Mouse (Mus musculus): ENCODE results near the gene Nup188. TPM values are rescaled to one million over a fixed set of nuclear protein-coding genes. Genes with fewer than 3 reads are reported as not detected.

Gene Nup188
- total RNA-seq, 2 experiments from 2014 or later: 8.4 to 9.9 TPM

DNA sequence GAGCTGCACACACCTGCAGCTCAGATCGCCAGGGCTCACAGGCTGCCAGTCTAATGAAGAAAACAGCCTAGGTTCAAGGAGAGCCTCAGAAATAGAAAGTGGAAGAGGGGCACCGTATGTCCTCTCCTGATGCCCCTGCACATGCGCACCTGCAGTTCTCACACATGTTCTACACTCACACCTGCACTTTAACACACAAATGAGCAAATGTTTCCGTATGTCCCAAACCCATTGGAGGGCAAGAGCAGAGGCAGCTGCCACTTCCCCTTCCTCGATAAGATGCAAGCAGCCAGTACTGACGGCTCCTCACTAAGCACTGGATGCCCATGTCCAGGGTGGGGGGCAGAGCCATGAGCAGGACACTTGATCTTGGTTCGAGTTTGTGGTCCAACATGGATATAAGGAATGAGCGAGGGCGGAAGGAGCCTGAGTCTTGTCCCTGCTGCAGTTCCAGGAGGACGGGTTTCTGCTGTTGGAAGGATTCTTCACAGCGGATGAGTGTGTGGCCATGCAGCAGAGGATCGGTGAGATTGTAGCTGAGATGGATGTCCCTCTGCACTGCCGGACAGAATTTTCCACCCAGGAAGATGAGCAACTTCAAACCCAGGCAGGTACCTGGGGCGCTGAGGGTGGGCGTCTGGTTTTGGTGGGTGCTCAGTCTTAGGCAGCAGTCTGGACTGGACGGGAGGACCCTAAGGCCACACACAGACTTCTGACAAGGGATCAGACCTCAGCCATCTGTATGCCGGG, 16.8 kb upstream of the Nup188 start:
- H3K4me3 ChIP-seq: peak overlapping the region; percentile 5
- intact Hi-C loops (cut with DNase I): no loop called here
- DNase-seq: no peak
- peak overlapping the region; percentile 86 for H3K27ac ChIP-seq
- no peak for TF ChIP-seq CTCF (IDR thresholded peaks at IDR 0.05)

DNA sequence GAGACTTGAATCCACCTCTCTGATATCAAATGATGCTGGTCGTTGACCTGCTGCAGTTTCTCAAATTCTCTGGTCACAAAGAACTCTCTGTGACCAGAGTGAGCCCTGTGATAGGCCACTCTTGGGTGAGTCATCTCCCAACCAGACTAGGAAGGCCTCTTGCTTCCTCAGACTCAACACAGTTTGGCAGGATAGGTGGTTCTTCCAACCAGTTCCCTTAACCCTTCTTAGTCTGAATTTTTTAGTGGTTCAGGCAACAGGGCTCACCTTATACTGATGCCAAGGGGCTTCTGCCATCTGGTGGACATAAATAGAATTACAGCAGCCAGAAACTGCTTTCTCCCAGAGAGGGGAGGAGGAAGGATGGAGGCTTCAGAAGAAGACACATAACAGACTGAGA, 16.1 kb upstream of the Nup188 start:
- Histone ChIP-seq H3K27ac (peak overlapping the region; percentile 86), H3K4me3 (no peak overlapping the region; the same call in 1 of the 2 replicates)
- TF ChIP-seq CTCF (IDR thresholded peaks at IDR 0.05): peak; percentile 99
- peak; percentile 67 for DNase-seq
- intact Hi-C loops (cut with DNase I): loop anchor here (1.0 kb wide), 2 partner anchors 92 to 146 kb away; partner anchors contain the start of genes Spout1 and Zer1

DNA sequence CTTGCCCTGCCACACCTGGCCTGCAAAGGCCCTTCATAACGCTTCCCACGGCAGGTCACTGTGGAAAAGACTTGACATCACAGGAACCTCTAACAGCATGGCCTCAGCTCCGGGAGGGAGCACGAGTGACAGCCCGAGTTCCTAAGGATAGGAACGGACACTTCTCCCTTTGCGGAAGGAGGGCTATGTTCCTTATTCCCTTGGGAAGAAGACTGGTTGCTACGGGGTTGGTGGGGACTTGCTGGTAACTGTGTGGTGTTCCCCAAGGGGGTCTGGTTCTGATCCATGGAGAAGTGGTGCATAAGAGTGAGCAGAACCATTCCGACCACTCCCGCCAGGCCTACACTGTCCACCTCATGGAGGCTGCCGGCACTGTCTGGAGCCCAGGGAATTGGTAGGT, 5.5 kb upstream of the Nup188 start, which contains the start of gene Gm28038:
Gene Gm28038, plus strand, starts transcription at position 301 of the 400 bp plus-strand sequence.
- intact Hi-C loops (cut with DNase I): no loop called here
- H3K27ac ChIP-seq: no peak within 1 kb of the TSS
- no peak for TF ChIP-seq CTCF (IDR thresholded peaks at IDR 0.05)
- H3K4me3 ChIP-seq: no peak within 1 kb of the TSS
- DNase-seq: no peak

DNA sequence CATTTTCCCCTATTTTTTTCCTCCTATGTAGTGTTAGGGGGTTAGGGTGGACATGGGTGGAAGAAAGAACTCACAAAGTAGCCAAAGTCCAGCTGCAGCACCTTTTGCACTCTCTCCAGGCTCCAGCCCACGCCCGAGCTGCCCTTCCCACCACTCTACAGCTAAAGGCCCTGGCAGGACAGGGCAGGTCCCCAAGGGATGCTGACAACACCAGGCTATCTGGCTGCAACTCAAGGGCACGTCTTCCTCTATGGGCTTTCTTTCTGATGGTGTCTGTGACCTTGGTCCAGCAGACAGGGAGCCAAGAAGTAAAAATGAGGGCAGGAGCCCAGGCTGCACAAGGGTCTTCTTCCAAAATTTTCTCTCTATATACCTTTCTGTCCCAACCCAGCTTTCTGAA, 4.5 kb upstream of the Nup188 start:
- Histone ChIP-seq H3K27ac (no peak overlapping the region), H3K4me3 (no peak overlapping the region)
- intact Hi-C loops (cut with DNase I): no loop called here
- no peak for TF ChIP-seq CTCF (IDR thresholded peaks at IDR 0.05)
- no peak for DNase-seq

DNA sequence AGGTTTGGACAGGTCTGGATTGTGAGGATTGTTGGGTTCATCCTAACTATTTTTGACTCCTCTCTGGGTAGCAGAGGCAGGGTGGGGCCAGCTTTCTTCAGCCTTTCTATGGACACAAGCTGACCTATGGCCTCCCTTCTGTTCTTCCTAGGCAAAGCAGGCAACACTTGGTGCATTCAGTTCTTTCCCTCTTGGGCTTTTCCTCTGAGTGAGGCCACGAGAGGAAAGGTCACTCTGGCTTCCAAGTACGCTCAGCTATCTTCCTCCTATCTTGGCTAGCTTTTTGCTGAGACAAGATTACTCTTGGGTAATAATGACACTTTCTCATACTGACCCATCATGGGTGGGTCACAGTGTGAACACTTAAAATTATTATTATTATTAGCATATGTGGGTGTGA, 3.0 kb upstream of the Nup188 start:
- intact Hi-C loops (cut with DNase I): no loop called here
- no peak overlapping the region for H3K27ac ChIP-seq
- no peak for TF ChIP-seq CTCF (IDR thresholded peaks at IDR 0.05)
- DNase-seq: no peak
- no peak overlapping the region for H3K4me3 ChIP-seq

DNA sequence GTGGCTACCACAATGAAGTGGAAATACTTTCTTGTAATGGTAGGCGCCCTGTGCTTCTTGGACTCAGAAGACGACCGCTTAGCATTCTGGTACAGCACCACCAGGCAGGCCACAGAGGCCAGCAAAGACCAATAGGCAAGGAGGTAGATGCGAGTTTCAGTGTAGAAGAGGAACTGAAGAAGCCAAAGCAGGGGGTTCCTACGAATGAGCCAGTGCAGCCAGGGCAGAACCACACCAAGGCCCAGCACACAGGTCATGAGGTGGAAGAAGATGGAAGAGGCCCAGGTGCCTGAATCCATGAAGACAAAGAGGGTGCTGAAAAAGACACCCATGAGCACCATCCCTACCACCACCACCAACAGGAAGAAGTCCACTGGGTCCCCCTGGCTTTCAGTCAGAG, 1.2 kb upstream of the Nup188 start:
- Histone ChIP-seq H3K27ac (no peak overlapping the region), H3K4me3 (peak overlapping the region; percentile 99)
- no peak for DNase-seq
- TF ChIP-seq CTCF (IDR thresholded peaks at IDR 0.05): no peak
- intact Hi-C loops (cut with DNase I): loop anchor here (5.0 kb wide), 1 partner anchor 72 kb away; the partner anchor contains the start of gene Sh3glb2

DNA sequence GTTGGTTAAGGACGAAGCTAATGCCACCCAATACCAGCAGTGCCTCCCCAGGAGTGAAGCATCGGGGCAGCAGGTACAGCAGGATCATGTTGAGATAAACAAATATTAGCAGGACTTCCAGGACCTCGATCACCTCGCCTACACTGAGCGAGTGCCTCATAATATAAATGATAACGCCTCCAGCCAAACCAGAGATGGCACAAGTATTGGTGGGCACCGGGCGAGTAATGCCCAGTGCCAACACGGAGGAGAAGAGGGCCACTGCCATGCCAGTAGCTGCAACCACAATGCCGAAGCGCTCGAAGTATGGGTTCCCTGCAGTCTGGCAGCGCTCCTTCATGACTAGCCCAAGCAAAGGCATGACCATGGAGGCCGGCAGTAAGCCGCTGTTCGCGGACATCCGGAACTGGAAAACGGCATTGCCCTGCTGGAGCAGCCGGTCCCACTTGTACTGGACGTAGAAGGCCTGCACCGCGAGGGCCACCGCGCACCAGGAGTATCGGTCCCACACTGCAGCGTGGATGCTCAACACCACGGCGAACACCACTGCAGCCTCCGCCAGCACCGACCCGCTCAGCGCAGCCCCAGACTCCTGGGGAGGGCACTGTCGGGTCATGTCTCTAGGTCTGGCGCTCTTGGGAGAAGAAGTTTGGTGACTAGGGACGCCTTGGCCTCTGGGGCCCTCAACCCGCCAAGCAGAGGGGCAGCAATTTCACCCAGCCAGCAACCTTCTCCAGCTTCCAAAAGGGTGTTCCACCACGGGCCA, 598 bp upstream of the Nup188 start:
- TF ChIP-seq CTCF (IDR thresholded peaks at IDR 0.05): no peak
- Histone ChIP-seq H3K27ac (peak overlapping the region; percentile 92), H3K4me3 (peak overlapping the region; percentile 99)
- intact Hi-C loops (cut with DNase I): loop anchor here (5.0 kb wide), 1 partner anchor 72 kb away; the partner anchor contains the start of gene Sh3glb2
- peak; percentile 32 for DNase-seq

DNA sequence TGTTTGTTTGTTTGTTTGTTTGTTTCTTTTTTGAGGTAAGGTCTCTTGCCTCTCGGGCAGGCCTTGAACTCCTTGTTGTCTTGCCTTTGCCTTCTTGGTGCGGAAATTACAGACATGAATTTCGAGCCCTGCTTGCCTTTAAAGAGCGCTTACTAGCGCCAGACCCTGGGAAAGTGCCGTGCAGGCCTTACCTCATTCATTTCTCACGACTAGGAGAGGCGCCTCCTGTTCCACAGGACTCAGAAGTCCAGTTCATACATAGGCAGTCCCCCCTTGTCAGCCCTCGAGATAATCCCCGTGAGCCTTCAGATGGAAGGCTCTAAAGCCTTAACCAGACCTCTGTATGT, 803 bp downstream of the Nup188 start:
- intact Hi-C loops (cut with DNase I): loop anchor here (5.0 kb wide), 1 partner anchor 70 kb away; the partner anchor contains the start of gene Sh3glb2
- Histone ChIP-seq H3K27ac (peak overlapping the region; percentile 92), H3K4me3 (peak overlapping the region; percentile 99)
- no peak for TF ChIP-seq CTCF (IDR thresholded peaks at IDR 0.05)
- DNase-seq: no peak

DNA sequence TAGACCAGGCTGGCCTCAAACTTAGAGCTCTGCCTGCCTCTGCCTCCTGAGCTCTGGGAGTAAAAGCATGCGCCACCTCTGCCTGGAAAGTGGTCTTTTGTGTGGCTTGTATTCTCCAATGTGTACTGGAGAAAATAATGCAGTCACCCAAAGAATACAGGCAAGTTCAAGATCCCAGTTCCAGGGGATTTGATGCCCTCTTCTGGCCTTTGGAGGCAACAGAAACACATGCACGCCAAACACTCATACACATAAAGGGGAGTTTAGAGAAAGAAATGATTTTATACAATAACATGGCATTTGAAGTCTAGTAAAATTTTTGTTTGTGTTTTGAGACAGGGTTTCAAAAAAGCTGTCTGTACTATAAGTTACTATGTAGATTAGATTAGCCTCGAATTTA, 13.3 kb downstream of the Nup188 start:
- TF ChIP-seq CTCF (IDR thresholded peaks at IDR 0.05): peak; percentile 50
- intact Hi-C loops (cut with DNase I): no loop called here
- DNase-seq: no peak
- Histone ChIP-seq H3K27ac (no peak overlapping the region), H3K4me3 (no peak overlapping the region)

DNA sequence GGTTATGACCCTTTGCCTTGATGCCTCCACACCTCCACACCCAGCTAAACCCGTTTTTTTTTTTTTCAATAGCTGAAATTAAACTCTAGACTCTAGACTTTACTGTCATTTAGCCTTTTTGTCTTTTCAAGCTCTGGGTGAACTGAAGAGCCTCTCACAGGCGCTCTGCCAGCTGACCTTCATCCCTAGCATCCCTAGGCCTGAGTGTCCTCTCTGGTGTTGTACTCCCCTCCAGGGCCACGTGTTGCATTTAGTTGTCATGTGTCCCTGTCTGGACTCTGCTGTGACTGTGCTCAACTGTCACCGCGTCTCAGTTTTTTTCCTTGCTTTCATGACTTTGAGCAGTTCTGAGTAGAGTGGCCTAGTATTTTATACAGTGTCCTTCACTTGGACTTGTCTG, 13.8 kb downstream of the Nup188 start:
- DNase-seq: no peak
- Histone ChIP-seq H3K27ac (no peak overlapping the region), H3K4me3 (no peak overlapping the region)
- TF ChIP-seq CTCF (IDR thresholded peaks at IDR 0.05): no peak
- intact Hi-C loops (cut with DNase I): no loop called here

DNA sequence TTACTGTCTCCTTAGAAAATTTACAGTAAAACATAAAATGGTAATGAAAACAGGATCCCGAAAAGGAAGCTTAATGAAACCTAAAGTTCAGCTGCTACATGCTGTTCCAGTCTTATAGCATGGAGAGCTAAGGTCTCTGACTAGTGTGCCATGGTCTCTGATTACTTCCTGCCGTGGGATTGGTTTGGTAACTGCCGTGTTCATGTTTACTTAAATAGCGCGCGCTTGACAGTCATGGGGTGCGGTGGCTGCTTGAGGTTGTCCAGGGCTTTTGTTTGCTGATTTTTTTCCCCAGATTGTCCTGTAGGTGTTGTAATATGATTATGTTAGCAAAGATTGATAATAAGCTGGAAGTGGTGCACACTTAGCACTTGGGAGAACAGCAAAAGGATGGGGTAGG, 19.9 kb downstream of the Nup188 start:
- intact Hi-C loops (cut with DNase I): no loop called here
- no peak for TF ChIP-seq CTCF (IDR thresholded peaks at IDR 0.05)
- no peak overlapping the region for H3K4me3 ChIP-seq

DNA sequence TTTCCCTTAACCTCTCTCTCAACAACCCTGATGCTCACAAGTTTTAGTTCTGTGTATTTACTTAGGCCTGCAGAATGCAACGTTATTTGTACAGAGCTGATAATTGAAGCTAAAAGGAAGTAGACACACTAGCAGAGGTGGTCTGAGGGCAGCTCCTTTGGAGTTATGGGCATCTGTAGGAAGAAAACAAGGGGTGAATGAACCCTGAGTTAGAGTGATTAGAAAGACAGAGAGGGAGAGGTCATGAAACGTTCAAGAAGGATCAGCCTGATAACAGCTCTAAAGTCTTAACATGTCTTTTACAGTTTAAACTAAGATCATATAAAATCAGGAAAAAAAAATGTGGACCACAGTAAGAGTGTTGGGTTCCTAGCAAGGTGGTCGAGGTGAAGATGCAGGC, 23.2 kb downstream of the Nup188 start:
- intact Hi-C loops (cut with DNase I): no loop called here

More for the DNA sequence above, 19.9 kb downstream of the Nup188 start:
- DNase-seq: no peak
- no peak overlapping the region for H3K27ac ChIP-seq

DNA sequence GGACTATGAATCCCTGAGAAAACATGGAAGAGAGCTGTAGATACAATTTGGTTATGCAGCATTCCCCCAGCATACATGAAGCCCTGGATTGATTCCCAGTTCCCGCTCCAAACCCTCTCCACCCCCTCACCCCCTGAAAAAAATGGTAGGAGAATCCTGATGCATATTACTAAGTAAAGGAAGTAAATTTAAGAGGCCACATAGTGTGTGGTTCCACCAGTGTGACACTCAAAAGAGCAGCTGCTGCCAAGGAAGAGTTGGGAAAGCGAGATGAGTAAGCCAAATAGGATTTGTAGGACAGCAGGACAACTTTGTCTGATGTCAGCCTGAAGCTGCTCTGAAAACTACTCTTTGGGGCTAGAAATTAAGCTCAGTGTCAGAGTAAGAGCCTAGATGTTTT, 25.3 kb downstream of the Nup188 start:
- intact Hi-C loops (cut with DNase I): no loop called here
- H3K27ac ChIP-seq: no peak overlapping the region
- H3K4me3 ChIP-seq: no peak overlapping the region
- no peak for TF ChIP-seq CTCF (IDR thresholded peaks at IDR 0.05)
- no peak for DNase-seq

More for the DNA sequence above, 23.2 kb downstream of the Nup188 start:
- Histone ChIP-seq H3K4me3 (no peak overlapping the region), H3K27ac (no peak overlapping the region)
- DNase-seq: no peak
- TF ChIP-seq CTCF (IDR thresholded peaks at IDR 0.05): no peak
